Mouse (Mus musculus): ENCODE results near the gene Flywch1. TPM values are rescaled to one million over a fixed set of nuclear protein-coding genes. Genes with fewer than 3 reads are reported as not detected.

The Flywch1 gene
- polyA plus RNA-seq, 1 experiment, result 54.6 TPM

DNA sequence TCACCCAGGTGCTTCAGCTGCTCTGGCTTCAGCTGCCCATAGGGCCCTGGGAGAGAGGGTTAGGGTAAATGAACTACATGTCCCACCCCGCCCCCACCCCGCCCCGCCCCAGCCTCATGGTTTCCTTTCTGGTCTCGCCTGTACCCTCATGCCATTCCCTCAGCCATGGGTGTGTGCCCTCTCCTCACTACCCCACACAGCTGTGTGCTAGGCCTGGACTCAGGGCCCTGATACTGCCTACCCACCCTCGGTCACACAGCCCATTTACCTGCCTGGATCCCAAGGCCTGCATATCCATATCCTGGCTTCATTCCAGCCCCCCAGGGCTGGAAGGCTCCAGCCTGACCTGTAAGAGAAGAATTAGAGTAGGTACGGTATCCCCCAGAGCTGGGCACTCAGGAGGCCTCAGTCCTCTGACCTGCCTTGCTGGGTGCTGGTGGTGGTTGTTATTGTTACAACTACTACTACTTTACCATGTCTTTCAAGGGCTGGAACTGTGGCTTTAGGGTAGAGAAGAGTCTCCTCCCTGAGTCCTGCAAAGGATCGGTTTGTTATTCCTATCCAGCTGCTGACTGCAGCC is 65.8 kb downstream of the Flywch1 start:
- DNase-seq (ENCODE audit: low read depth), result no peak

DNA sequence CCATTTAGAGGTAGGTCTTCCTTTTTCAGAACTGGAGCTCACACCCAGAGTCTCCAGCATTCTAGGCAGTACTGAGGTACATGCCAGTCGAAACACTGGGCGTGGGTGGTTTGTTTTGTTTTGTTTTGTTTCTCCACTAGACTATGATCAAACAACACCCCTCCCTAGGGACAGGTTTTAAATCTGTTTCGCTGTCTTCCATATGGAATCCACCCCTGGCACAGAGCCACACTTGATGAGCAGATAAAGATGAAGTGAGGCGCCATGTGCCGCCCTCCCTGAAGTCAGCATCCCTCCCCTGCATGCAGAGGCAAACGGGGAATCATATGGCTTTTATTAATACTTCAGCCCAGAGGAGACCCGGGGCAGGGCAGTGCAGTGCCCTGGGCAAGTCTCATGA is 66.7 kb downstream of the Flywch1 start:
- no peak for DNase-seq (ENCODE audit: low read depth)

DNA sequence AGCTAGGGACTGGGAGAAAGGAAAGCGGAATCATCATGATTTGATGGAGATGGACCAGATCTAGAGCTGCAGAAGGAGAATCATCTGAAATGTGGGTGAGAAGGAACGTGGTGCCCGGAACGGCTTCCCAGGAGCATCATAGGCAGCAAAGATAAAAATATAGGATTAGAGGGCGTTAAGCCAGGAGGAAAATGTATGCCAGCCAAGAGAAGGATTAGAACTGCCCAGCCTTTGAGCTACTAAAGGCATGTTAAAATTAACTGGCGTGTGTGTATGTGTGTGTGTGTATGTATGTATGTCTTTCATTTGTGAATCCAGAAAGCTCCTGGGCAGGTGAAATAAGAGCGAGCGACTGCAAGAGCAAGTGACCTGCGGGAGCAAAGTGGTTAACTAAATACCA is 68.1 kb downstream of the Flywch1 start:
- DNase-seq (ENCODE audit: low read depth), result no peak

Other genes with a start within 250 kb of the Flywch1 start
- gene Zfp213, start 207.4 kb downstream of the Flywch1 start, polyA plus RNA-seq (2012; rRNA removed), result 19.7 and 20.4 TPM in 2 replicates
- gene Zfp13, start 172.1 kb downstream of the Flywch1 start, polyA plus RNA-seq (2012; rRNA removed), result 27.0 and 36.2 TPM in 2 replicates
- 0.05 TPM in 1 of 2 replicates, not detected in the other for gene Zscan10, start 170.7 kb downstream of the Flywch1 start, polyA plus RNA-seq (2012; rRNA removed)
- 0.30 and 0.32 TPM in 2 replicates for gene Mmp25, start 126.3 kb downstream of the Flywch1 start, polyA plus RNA-seq (2012; rRNA removed)
- 1.7 TPM in 2 replicates for gene Bicdl2, start 111.1 kb downstream of the Flywch1 start, polyA plus RNA-seq (2012; rRNA removed)
- 326 and 359 TPM in 2 replicates for gene Hcfc1r1, start 98.0 kb downstream of the Flywch1 start, polyA plus RNA-seq (2012; rRNA removed)
- 15.7 and 21.4 TPM in 2 replicates for gene Thoc6, start 97.7 kb downstream of the Flywch1 start, polyA plus RNA-seq (2012; rRNA removed)
- 17.6 and 20.9 TPM in 2 replicates for gene Tnfrsf12a, start 94.1 kb downstream of the Flywch1 start, polyA plus RNA-seq (2012; rRNA removed)
- 1.9 and 2.0 TPM in 2 replicates for gene Cldn6, start 92.4 kb downstream of the Flywch1 start, polyA plus RNA-seq (2012; rRNA removed)
- gene Cldn9, start 87.6 kb downstream of the Flywch1 start, polyA plus RNA-seq (2012; rRNA removed), result 0.99 and 1.7 TPM in 2 replicates
- 0.16 and 0.28 TPM in 2 replicates for gene 1520401A03Rik, start 48.8 kb downstream of the Flywch1 start, polyA plus RNA-seq (2012; rRNA removed)
- 14.9 and 15.7 TPM in 2 replicates for gene Pkmyt1, start 45.3 kb downstream of the Flywch1 start, polyA plus RNA-seq (2012; rRNA removed)
- 27.7 and 28.9 TPM in 2 replicates for gene Paqr4, start 30.7 kb downstream of the Flywch1 start, polyA plus RNA-seq (2012; rRNA removed)
- gene Kremen2, start 25.8 kb downstream of the Flywch1 start, polyA plus RNA-seq (2012; rRNA removed), result 0.43 and 0.57 TPM in 2 replicates
- 14.1 and 15.4 TPM in 2 replicates for gene Flywch2, start 14.5 kb upstream of the Flywch1 start, polyA plus RNA-seq (2012; rRNA removed)
- gene Srrm2, start 18.9 kb upstream of the Flywch1 start, polyA plus RNA-seq (2012; rRNA removed), result 381 and 457 TPM in 2 replicates
- 689 and 774 TPM in 2 replicates for gene Elob, start 57.5 kb upstream of the Flywch1 start, polyA plus RNA-seq (2012; rRNA removed)
- 3.5 and 5.6 TPM in 2 replicates for gene Prss33, start 64.5 kb upstream of the Flywch1 start, polyA plus RNA-seq (2012; rRNA removed)
- 0.19 TPM in 1 of 2 replicates, not detected in the other for gene Prss32, start 72.3 kb upstream of the Flywch1 start, polyA plus RNA-seq (2012; rRNA removed)
- 0.77 and 1.0 TPM in 2 replicates for gene Prss41, start 72.6 kb upstream of the Flywch1 start, polyA plus RNA-seq (2012; rRNA removed)
- gene Prss21, start 96.5 kb upstream of the Flywch1 start, polyA plus RNA-seq (2012; rRNA removed), result 0.18 and 0.76 TPM in 2 replicates
- not detected in 2 replicates for gene Dcpp1, start 109.3 kb upstream of the Flywch1 start, polyA plus RNA-seq (2012; rRNA removed)
- not detected in 2 replicates for gene Dcpp2, start 109.3 kb upstream of the Flywch1 start, polyA plus RNA-seq (2012; rRNA removed)
- not detected in 2 replicates for gene Dcpp3, start 145.9 kb upstream of the Flywch1 start, polyA plus RNA-seq (2012; rRNA removed)
- gene Sbp, start 170.1 kb upstream of the Flywch1 start, polyA plus RNA-seq (2012; rRNA removed), result not detected in 2 replicates
- not detected in 2 replicates for gene Sbpl, start 183.7 kb upstream of the Flywch1 start, polyA plus RNA-seq (2012; rRNA removed)
- gene Prss30, start 209.0 kb upstream of the Flywch1 start, polyA plus RNA-seq (2012; rRNA removed), result 0.46 and 0.53 TPM in 2 replicates
- 0.15 and 0.18 TPM in 2 replicates for gene Prss22, start 226.5 kb upstream of the Flywch1 start, polyA plus RNA-seq (2012; rRNA removed)

All from gonadal fat pad, adult 2 months (tissue).